Mouse (Mus musculus) fibroblast of lung, adult 2 months (primary cell): Measurements from ENCODE around the gene Cnfn.
A peak's percentile ranks its signal among the peaks of the same experiment; 100 is the strongest.

Experiments used
- DNase-seq: peaks from one replicate; pipeline ENCODE4 v3.0.0-alpha.2; 2011; ENCODE audit warnings: low read depth

Gene Cnfn

DNA sequence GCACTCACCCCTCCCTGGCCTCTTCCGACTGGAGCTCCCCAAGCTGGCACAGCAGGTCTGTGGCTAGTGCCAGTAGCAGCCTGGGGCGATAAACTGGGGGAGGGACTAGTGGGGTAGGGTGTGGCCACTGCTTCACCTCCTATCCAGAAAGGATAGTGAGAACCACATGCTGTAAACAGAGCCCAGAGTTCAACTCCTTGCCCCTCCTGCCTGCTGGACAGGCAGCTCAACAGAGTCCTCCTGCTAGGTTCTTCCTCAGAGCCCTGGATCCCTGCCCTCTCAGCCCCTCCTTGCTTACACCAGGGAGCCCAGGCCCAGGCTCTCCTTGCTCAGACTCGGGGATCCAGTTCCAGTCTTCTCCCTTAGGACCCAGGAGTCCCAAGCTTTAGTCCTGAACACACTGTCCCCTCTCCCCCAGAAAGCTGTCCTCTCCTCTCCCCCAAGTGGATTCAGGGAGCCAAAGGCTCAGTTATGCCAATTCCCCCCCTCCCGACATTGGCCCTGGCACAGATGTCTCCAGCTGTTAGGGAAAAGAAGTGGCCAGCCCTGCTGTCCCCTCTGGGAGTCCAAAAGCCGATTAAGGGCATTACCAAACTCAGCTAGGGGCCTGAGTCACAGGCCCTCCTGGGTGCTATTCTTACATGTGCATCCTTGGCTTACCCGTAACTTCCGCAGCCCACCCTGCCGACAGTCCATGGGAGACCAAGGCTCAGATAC, 20.7 kb upstream of the Cnfn start:
- DNase-seq = no peak

- no peak for DNase-seq
Observed at GRCm38 (mm10) chr7:25388916-25389315, 19.4 kb upstream of the Cnfn start.

GRCm38 (mm10) chr7:25387811-25388440, 18.4 kb upstream of the Cnfn start:
- no peak for DNase-seq

DNA sequence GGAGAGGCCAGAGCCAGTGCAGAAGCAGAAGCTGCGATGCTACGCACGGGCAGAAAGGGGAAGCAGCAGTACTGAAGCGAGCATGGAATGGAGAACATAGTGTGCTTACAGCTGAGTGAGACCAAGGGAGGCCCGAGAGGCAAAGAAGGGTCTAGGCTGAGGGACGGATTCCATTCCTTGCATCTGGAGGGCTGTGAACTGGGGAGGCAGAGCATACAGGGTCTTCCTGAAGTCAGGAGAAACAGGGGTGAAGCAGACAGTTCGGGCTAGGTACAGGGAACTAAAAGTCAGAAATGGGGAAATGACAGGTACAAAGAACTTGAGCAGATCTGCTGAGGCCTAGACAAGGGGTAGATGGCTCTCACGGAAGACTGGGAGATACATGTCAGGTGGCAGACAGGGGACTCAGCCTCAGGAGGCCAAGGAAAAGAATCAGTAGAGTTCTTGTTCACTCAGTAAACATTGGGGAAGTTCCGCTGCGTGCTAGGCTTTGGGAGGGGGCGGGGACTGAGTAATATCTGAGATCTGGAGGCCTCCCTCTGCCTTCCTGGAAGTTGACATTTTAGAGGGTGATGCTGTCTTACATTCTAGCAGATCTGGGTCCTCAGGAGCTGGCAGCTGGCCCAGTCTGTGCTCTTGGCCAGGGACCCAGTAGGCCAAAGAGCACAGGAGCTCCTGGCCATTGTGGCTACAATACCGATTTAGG, 16.5 kb upstream of the Cnfn start:
- peak; percentile 61 for DNase-seq

- DNase-seq = no peak
Observed at GRCm38 (mm10) chr7:25385259-25385658, 15.7 kb upstream of the Cnfn start.

- DNase-seq = no peak
Observed at GRCm38 (mm10) chr7:25384818-25385217, 15.3 kb upstream of the Cnfn start.

GRCm38 (mm10) chr7:25384318-25384717, 14.8 kb upstream of the Cnfn start:
- no peak for DNase-seq

DNA sequence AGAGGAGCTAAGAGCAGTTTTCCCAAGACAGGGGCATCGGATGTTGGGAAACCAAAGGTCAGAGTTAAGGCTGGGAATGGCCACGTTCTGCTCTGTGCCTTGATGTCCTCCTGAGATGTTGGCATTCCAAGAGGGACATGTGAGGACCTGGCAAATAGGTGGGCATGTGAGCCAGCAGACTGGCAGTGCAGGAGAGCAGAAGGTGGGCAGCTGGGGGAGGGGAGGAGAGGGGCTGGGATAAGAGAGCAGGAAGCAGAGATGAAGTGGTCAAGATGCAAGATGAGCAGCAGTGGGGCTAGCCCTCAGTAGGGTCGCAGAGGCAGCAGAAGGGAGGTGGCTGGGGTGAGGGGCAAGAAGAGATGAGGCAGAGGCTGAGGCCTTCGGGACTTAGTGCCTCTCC, 14.4 kb upstream of the Cnfn start:
- no peak for DNase-seq

DNA sequence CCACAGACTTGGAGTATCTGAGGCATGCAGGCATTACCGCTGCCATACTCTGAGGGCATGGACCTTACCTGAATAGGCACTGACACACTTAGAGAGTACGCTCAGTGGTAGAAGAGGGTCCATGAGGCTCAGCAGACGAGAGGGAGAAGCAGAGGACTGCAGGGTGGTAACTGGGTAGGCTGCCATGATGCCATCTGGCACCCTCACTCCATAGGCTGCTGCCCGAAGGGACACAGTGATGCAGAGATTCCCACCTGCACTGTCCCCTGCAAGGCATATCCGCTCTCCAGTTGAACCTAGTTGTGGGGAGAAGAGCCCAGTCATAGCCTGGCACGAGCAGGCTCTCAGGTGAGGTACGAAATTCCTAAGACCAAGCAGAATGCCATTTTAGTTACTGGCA, 13.9 kb upstream of the Cnfn start:
- no peak for DNase-seq

DNA sequence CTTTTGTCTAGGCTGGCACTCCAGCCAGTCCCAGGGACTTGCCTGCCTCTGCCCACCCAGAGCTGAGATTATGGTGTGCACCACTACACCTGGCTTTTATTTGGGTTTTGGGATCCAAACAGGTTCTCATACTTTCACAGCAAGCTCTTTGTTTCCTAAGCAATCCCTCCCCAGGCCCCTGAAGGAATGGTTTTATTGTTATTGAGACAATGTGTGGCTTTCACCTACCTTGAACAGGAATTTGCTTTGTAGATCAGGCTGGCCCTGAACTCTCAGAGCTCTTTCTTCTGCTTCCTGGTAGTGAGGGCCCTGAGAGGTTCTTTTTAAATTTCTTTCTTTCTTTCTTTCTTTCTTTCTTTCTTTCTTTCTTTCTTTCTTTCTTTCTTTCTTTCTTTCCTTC, 13.0 kb upstream of the Cnfn start:
- no peak for DNase-seq

DNA sequence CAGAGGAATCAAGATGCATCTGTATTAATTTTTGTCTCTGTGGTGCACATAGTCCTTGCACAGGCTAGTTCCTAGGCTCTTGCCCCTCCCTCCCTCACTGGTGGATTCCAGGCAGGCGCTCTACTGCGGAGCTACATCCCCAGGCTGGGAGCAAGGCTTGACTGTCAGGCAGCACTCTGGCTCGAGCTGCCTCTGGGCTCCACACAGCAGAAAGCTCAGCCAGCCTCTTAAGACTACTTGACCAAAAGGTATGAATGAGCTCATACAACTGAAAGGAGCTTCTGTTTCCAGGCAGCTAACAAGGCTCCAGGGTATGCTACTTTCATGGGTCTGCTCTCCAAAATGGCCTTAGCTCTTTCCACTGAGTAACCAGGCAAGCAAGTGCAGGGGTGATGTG, 11.8 kb upstream of the Cnfn start:
- DNase-seq = no peak

DNA sequence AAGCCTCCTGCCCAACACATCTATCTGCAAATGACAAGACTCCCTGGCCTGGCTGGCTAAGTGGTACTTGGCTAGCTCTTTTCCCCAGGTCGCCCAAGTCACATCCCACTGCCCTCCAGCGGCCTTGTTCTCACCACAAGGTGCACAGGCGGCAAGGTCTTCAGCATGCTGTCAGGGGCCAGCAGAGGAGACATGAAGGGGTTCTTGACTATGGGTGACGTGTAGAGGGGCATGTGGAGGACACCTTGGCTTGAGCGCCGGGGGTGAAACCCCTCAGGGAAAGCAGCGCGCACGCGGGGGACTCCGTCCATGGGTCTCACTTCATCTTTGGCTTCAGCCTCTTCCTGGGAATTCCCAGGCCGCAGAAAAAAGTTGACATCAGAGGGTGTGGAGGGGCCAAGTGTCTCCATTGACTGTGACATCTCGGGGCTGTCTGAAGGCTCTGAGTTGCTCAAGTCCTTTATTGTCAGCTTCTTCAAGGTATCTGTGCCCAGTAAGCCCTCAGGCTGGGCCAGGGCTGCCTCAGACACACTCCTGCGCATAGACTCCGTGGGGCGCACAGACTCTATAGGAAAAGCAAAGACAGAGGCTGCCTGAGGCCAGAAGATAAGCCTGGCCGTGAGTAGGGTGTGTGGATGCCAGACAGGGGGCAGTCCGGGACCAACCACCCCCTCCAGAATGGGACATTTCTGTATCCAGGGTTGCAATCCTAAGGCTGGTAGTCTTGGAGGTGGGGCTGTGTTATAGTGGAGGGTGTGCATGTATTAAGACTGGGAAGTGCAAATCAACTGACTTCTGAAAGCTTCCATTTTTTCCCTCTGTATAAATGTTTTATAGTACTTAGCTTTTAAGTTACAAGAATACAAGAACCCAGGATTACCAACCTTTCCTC, 11.1 kb upstream of the Cnfn start:
- DNase-seq = no peak

- DNase-seq = no peak
Observed at GRCm38 (mm10) chr7:25379551-25380351, 10.2 kb upstream of the Cnfn start.

DNA sequence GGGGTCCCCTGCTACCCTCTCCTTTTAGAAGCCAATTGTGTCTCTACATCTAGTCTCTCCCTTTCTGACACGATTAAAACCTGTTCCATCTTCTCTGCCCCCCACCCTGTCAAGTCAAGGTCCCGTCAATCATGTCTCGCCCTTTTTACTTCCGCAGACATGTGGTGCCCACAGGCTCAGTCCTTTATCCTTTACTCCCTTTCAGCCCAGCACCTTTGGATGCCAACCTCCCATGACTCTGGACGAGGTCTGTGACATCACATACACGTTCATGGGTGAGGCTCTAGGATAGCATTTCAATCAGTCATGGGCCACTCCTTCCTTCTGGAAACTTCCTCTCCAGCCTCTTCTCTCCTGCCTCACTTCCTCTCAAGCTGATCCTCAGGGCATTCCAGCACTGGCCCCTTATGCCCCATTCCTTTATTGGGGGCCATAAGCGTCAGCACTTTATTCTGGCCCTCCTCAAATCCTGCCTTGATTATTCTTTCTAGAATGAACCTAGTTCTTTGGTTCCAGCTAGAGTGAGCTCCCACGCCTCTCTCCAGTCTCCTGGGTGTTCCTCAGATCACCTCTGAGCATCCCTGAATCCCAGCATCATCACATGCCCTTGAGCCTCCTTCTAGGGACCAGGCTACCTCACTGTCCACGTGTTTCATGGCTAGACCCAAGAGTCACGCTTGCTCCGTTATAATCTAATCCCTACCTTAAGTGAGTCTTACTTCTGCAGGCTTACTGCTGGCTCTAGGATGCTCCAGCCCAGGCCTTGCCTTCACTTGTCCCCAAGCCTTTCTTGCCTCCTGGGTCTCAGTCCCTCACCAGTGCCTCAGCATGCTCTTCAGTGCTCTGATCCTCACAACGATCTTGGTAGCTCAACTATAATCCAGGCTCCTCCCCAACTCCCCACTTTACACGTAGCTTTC, 8.9 kb upstream of the Cnfn start:
- DNase-seq = no peak

DNA sequence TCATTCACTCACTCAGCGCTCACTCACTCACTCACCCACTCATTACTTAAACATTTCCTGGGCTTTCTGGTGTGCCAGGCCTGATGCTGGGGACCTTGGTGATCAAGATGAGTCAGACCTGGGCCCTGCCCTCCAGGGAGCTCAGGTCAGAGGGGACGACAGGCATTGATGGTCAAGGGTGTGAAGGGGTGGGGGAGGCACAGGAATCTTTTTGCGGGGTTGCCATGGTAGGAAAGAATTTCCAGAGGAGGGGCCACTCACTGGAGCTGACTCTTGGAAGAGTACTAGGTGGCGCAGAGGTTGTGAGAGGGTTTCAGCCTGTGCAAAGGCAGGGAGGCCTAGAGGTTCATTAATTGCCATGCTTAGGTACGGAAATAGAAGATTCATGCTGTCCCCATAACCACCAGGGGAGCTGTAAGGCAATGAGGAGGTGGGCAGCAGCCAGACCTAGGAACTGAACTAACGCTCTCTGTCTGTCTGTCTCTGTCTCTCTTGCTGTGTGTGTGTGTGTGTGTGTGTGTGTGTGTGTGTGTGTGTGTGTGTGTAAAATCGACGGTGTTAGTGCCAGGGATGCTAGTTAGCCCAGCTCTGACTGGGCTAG, 7.7 kb upstream of the Cnfn start:
- DNase-seq = no peak

- peak; percentile 89 for DNase-seq
Observed at GRCm38 (mm10) chr7:25376556-25376955, 7.0 kb upstream of the Cnfn start.

GRCm38 (mm10) chr7:25372441-25372840, 2.9 kb upstream of the Cnfn start:
- DNase-seq = no peak

DNA sequence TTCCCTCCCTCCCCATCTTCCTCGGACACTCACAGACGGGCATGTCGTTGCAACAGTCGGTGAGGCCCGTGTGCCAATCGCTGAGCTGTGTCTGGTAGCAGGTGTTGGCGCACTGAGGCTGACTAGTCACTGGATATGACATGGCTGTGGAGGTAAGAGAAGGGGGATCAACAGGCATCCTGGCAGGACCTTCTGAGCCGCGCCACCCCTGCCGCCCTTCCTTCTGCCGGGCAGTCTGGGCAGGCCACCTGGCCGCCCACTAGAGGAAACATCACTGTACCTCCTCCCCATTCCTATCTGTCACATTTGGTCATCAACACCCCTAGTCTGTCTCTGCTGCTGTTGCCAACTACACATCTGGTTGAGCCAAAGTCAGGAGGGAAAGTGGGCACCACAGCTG, 1.2 kb downstream of the Cnfn start:
- DNase-seq = no peak

DNA sequence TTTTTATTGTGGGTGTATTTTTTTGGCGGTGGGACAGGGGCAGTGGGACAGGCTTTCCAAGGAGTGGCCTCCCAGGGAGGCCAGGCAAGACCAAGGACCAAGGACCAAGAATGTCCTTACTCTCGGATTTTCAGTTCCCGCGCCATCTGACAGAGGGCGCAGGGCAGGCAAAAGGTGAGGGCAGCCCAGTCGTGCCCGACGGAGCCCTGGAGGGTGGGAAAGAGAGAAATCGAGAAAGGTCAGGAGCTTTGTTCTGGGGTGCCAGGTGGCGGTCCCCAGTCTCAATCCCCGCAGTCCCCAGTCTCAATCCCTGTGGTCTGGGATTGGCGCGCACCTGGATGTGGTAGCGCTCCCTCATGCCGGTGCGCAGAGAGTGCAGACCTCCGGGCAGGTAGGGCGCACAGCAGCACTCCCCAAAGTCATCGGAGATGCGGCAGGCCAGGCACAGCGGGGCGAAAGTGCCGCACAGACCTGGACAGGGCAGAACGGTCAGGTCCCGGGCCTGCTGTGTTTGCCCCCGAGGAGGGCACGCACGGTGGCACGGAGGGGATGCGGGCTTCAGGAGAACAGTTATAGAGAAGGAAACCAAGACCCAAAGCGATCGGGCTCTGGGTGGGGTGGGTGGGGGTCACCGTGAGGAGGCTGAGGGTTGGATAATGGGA, 1.8 kb downstream of the Cnfn start:
- no peak for DNase-seq
